Comparison of ENCODE assay signal across 10 mouse cellular contexts in genomic region chr17:34879336-34879879, GRCm38 (mm10). TPM values are rescaled to one million over a fixed set of nuclear protein-coding genes. Genes with fewer than 3 reads are reported as not detected.
A peak's percentile ranks its signal among the peaks of the same experiment; 100 is the strongest.
DNase-seq lines count a peak whose midpoint lies in the region; ATAC-seq and TF ChIP-seq lines count a peak whose summit lies in the region.
"Had no signal": no experiment of that assay in that cellular context is flagged by ENCODE, and none has a peak within 500 bp of the region (broad histone marks: within the 10 kb centered on the region; RNA-seq: fewer than 3 reads in every experiment).

Zbtb12 (plus strand) TSS chr17:34879483.

- H3K9me3 ChIP-seq in midbrain, embryonic 13.5 days, result no peaks in the 10 kb centered on the region
- no peaks in the 10 kb centered on the region for H3K9me3 ChIP-seq in midbrain, embryonic 10.5 days (replicated peaks)
- H3K9me3 ChIP-seq: heart, embryonic 12.5 days had no signal

- H3K9ac ChIP-seq in midbrain, embryonic 13.5 days (replicated peaks), result no peak within 1 kb of the TSS
- H3K9ac ChIP-seq: heart, embryonic 12.5 days had no signal

- no peak for TF ChIP-seq POLR2A in brain, embryonic 14.5 days (IDR thresholded peaks at IDR 0.05; ENCODE audit: borderline replicate concordance, extremely low read depth, insufficient read depth, insufficient read length, poor library complexity, severe bottlenecking)

- 73% methylated on average over 11 of the region's 11 CpGs for WGBS in midbrain, embryonic 13.5 days
- 66% methylated on average over 11 of the region's 11 CpGs for WGBS in midbrain, embryonic 10.5 days

- H3K36me3 ChIP-seq in midbrain, embryonic 13.5 days, result no peaks in the 10 kb centered on the region
- H3K36me3 ChIP-seq in midbrain, embryonic 10.5 days, result no peaks in the 10 kb centered on the region
- H3K36me3 ChIP-seq: heart, embryonic 12.5 days had no signal

- intact Hi-C loops in gastrocnemius, adult 2 months (cut with DNase I), result no loop called here
- intact Hi-C loops in gastrocnemius, postnatal 14 days (cut with DNase I; ENCODE audit: low total_unique reads), result no loop called here

- no peak for ATAC-seq in midbrain, embryonic 13.5 days

- H3K27me3 ChIP-seq in midbrain, embryonic 13.5 days, result peaks cover 12% of the 10 kb centered on the region
- peaks cover 25% of the 10 kb centered on the region for H3K27me3 ChIP-seq in midbrain, embryonic 10.5 days (ENCODE audit: low read depth, poor library complexity, severe bottlenecking)

- no peak for TF ChIP-seq CTCF in gastrocnemius, adult 2 months (IDR thresholded peaks at IDR 0.05)
- no peak for TF ChIP-seq CTCF in brain, embryonic 14.5 days (IDR thresholded peaks at IDR 0.05; ENCODE audit: borderline replicate concordance, extremely low read depth, insufficient read depth, insufficient read length)

- no peak within 1 kb of the TSS; the same call in 1 of the 2 replicates for H3K27ac ChIP-seq in gastrocnemius, adult 2 months
- no peak within 1 kb of the TSS for H3K27ac ChIP-seq in midbrain, embryonic 13.5 days
- no peak within 1 kb of the TSS for H3K27ac ChIP-seq in midbrain, embryonic 10.5 days (replicated peaks)

- DNase-seq in gastrocnemius, adult 2 months, result no peak
- no peak for DNase-seq in gastrocnemius, postnatal 14 days
- DNase-seq in midbrain, embryonic 10.5 days (ENCODE audit: low spot score), result no peak
- DNase-seq in brain, embryonic 14.5 days (ENCODE audit: low read depth), result no peak
- peak; percentile 61 for DNase-seq in naive thymus-derived CD4-positive, alpha-beta T cell, adult 2 months (ENCODE audit: low read depth)
- no peak for DNase-seq in kidney, postnatal 14 days
- DNase-seq in embryo, embryonic 9.5 days (ENCODE audit: extremely low spot score), result no peak
- DNase-seq: lung, postnatal 10 days had no signal

- no peaks in the 10 kb centered on the region for H3K4me1 ChIP-seq in midbrain, embryonic 13.5 days (replicated peaks)
- peaks cover 9% of the 10 kb centered on the region for H3K4me1 ChIP-seq in midbrain, embryonic 10.5 days

- H3K4me3 ChIP-seq in gastrocnemius, adult 2 months, result peak within 1 kb of the TSS; percentile 29; the same call in 1 of the 2 replicates
- H3K4me3 ChIP-seq in midbrain, embryonic 13.5 days (replicated peaks), result no peak within 1 kb of the TSS
- no peak within 1 kb of the TSS for H3K4me3 ChIP-seq in midbrain, embryonic 10.5 days
- H3K4me3 ChIP-seq: heart, embryonic 12.5 days had no signal

- no peak within 1 kb of the TSS for H3K4me2 ChIP-seq in midbrain, embryonic 13.5 days (replicated peaks)
- H3K4me2 ChIP-seq: heart, embryonic 12.5 days had no signal

RNA-seq across cellular contexts. Expression of gene Zbtb12, which starts in this region (rescaled TPM):
- 1 to 10 TPM; 5.2 to 8.3 TPM for total RNA-seq in gastrocnemius, adult 2 months (2021)
- total RNA-seq in gastrocnemius, postnatal 14 days (2021), result 1 to 10 TPM; 3.4 to 5.1 TPM
- 13.2 and 16.3 TPM in 2 replicates for polyA plus RNA-seq in midbrain, embryonic 13.5 days (2015; fragmentation: Nextera tagmentation; extraction: Ambion mirVana)
- 5.8 and 6.1 TPM in 2 replicates for polyA plus RNA-seq in midbrain, embryonic 10.5 days (2016; fragmentation: Nextera tagmentation; extraction: Ambion mirVana)
- 116 and 135 TPM in 2 replicates for polyA plus RNA-seq in brain, embryonic 14.5 days (2012; rRNA removed)
